Mouse (Mus musculus) neural tube, embryonic 11.5 days (tissue): ENCODE measurements at regions not wholly inside any gene's neighbourhood (a gene's known extent, or its start where the extent isn't known, plus 50 kb on each side); places are given as distances from the start of the nearest gene placed in this dataset.

Experiments used
- ATAC-seq: fragments of 200-750 bp; cut with Nextera tagmentation; 2 replicates; pipeline ENCODE4 v1.8.0; 2017; ENCODE audit warnings: moderate number of reproducible peaks, mild to moderate bottlenecking, moderate TSS enrichment, moderate library complexity; ENCODE audit not compliant: insufficient read depth, low FRiP score, low TSS enrichment
- DNase-seq: peaks from one replicate; pipeline ENCODE4 v3.0.0-alpha.2; 2015; ENCODE audit warnings: low spot score
- H3K27ac ChIP-seq: fragments of 300-500 bp; sonication (generic); 2 replicates; pipeline ENCODE4 v1.5.1; 2014; ENCODE audit warnings: low read depth, mild to moderate bottlenecking, low read length
- H3K27me3 ChIP-seq: fragments of 300-500 bp; sonication (generic); 2 replicates; pipeline ENCODE4 v1.6.1; 2014; ENCODE audit warnings: mild to moderate bottlenecking, low read length, mixed read lengths; ENCODE audit not compliant: control insufficient read depth, insufficient read depth
- H3K36me3 ChIP-seq: fragments of 300-500 bp; sonication (generic); 2 replicates; pipeline ENCODE4 v1.6.1; 2014; ENCODE audit warnings: mild to moderate bottlenecking, low read length, moderate library complexity, mixed read lengths; ENCODE audit not compliant: control insufficient read depth, insufficient read depth
- H3K4me1 ChIP-seq: fragments of 300-500 bp; sonication (generic); 2 replicates; pipeline ENCODE4 v1.6.1; 2014; ENCODE audit warnings: low read length, mixed read lengths; ENCODE audit not compliant: control insufficient read depth, insufficient read depth
- H3K4me2 ChIP-seq: fragments of 300-500 bp; sonication (generic); 2 replicates; pipeline ENCODE4 v1.6.1; 2014; ENCODE audit warnings: low read depth, mild to moderate bottlenecking, moderate library complexity
- H3K4me3 ChIP-seq: fragments of 300-500 bp; sonication (generic); 2 replicates; pipeline ENCODE4 v1.5.1; 2014; ENCODE audit warnings: low read depth, low read length
- H3K9ac ChIP-seq: fragments of 300-500 bp; sonication (generic); 2 replicates; pipeline ENCODE4 v1.6.1; 2014; ENCODE audit warnings: mild to moderate bottlenecking, low read length
- H3K9me3 ChIP-seq: fragments of 300-500 bp; sonication (generic); 2 replicates; pipeline ENCODE4 v1.6.1; 2016; ENCODE audit warnings: low read length; ENCODE audit not compliant: control insufficient read depth
- WGBS: fragments of 180-500 bp; shearing (Covaris S2); extraction: QIAGEN DNeasy Blood & Tissue Kit; methylation state at CpG from one replicate; pipeline ENCODE4 v1.1.7; 2014; 5-methylcytosine and 5-hydroxymethylcytosine counted together

DNA sequence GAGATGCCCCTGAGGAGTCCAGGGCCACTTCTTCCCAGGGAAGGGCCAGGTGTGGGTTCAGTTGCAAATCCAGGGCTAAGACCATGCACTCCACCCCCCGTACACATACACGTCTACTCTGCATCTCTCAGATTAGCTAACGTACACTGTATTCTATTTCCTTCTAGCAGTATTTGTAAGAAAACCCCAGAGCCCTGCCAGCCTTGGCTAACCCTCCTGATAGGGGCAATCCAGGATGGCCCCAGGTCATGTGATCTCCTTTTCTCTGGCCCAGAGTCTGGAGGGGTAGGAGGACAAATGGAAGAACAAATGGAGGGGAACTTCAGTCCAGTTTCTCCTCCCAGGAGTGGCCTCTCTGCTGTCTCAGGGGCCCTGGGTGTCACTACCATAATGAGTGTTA is 98.9 kb downstream of the 1810010D01Rik start:
- H3K9ac ChIP-seq, result no peak overlapping the region
- H3K36me3 ChIP-seq, result no peaks in the 10 kb centered on the region
- no peak for DNase-seq
- no peak overlapping the region for H3K4me2 ChIP-seq
- H3K4me1 ChIP-seq, result peaks cover 10% of the 10 kb centered on the region; the same call in 1 of the 2 replicates
- 85% methylated on average over 3 of the region's 3 CpGs for WGBS
- H3K27me3 ChIP-seq, result no peaks in the 10 kb centered on the region
- ATAC-seq, result no peak
- H3K4me3 ChIP-seq, result no peak overlapping the region
- no peaks in the 10 kb centered on the region for H3K9me3 ChIP-seq
- no peak overlapping the region for H3K27ac ChIP-seq

DNA sequence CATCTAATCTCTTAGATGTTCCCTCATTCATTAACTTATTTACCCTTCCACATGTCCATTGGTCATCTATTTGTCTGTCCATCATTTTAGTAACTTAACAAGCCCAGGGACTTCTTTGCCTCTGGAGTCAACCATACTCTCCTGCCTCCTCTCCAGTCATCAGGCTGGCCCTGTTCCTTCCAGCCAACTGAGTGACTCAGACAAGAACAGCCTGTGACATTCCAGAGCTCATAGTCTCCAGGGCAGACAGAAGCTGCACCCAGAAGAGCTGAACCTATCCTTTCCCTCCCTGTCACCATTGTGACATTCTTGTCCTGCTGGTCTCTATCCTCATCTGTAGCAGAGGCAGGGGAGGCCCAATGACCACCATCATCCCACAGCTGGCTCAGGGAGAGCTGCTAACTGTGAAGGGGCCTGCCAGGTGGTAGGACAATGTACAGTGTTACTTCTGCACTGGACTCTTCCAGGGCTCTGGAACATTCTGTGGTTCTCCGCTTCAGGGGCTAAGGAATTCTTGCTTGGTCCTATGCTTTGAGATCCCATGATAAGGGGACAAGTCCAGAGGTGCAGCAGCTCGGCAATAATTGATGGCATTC is 100.2 kb downstream of the 1810010D01Rik start:
- 89% methylated on average over 2 of the region's 2 CpGs for WGBS
- H3K4me3 ChIP-seq, result no peak overlapping the region
- H3K9ac ChIP-seq, result no peak overlapping the region
- H3K36me3 ChIP-seq, result no peaks in the 10 kb centered on the region
- H3K4me1 ChIP-seq, result peaks cover 10% of the 10 kb centered on the region; the same call in 1 of the 2 replicates
- H3K27ac ChIP-seq, result no peak overlapping the region
- no peak overlapping the region for H3K4me2 ChIP-seq
- H3K9me3 ChIP-seq, result no peaks in the 10 kb centered on the region
- DNase-seq (no peak), ATAC-seq (no peak)
- no peaks in the 10 kb centered on the region for H3K27me3 ChIP-seq

DNA sequence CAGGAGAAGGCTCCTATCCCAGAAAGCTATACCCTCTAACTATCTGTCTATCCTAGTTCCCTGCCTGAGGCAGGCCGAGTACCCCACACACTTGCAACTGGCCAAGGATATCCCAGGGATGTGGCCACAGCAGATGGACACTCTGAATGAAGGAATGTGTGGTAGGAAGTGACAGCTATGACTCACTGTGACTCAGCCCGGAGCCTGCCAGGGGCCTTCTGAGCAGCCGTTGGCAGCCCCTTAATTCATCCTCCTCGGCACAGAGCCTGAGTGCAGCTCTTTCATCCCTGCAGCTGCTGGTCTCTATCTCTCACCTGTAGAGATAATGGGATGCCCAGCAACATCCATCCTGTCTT is 101.4 kb downstream of the 1810010D01Rik start:
- H3K36me3 ChIP-seq, result no peaks in the 10 kb centered on the region
- no peaks in the 10 kb centered on the region for H3K27me3 ChIP-seq
- no peak for ATAC-seq
- H3K4me2 ChIP-seq, result no peak overlapping the region
- H3K4me1 ChIP-seq, result peaks cover 6% of the 10 kb centered on the region; the same call in 1 of the 2 replicates
- 74% methylated on average over 4 of the region's 4 CpGs for WGBS
- no peak for DNase-seq
- no peak overlapping the region for H3K4me3 ChIP-seq
- H3K27ac ChIP-seq, result no peak overlapping the region
- H3K9me3 ChIP-seq, result no peaks in the 10 kb centered on the region
- no peak overlapping the region for H3K9ac ChIP-seq

DNA sequence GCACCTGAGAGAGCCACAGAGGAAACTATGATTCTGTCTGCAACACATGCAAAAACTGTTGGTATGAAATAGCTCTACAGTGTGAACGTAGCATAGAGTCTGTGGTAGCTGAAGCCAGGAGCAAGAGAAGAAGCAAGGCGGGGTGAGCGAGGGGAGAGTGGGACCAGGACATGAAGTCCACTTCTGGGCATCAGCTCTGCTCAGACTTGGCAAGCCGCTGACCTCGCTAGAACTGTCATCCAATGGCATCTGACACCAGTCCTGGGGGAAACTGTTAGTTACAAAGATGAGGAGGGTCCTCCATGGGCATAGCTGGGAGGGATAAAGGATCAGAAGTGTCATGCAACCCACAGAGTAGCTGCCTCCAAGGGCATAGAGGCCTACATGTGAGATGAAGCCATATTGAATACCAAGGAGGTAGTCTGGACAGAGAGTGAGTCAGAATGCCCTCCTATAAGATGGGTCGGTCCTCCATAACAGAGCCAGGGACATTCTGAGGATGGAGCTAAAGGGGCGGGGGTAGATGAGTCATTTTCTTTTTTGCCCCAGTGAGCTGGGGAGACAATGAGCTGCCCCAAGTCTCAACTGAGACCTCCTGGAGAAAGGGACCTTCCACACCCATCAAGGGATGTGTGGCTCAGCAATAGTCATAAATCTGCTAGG is 102.0 kb downstream of the 1810010D01Rik start:
- H3K9me3 ChIP-seq, result no peaks in the 10 kb centered on the region
- no peaks in the 10 kb centered on the region for H3K36me3 ChIP-seq
- H3K27ac ChIP-seq, result no peak overlapping the region
- 89% methylated on average over 7 of the region's 7 CpGs for WGBS
- H3K4me1 ChIP-seq, result peaks cover 4% of the 10 kb centered on the region; the same call in 1 of the 2 replicates
- DNase-seq, result no peak
- H3K4me3 ChIP-seq, result no peak overlapping the region
- ATAC-seq, result no peak
- no peak overlapping the region for H3K4me2 ChIP-seq
- H3K9ac ChIP-seq, result no peak overlapping the region
- H3K27me3 ChIP-seq, result no peaks in the 10 kb centered on the region

DNA sequence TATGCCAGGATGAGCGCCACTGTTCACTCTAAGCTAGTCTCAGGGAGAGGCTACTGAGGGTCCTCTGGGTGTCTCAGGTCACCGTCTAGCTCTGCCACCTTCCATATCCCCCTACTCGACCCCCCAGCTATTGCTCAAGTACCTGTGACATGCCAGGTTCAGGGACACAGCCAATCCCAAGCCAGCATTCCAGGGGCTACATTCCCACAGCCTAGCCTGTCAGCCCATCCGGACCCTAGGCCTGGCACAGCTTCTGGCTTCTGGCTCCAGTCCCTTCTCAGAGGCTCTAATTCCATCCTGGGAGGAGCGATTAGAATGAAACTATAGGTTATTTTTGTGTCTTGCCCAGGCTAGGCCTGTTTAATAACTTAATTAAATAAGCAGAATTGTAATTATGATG is 105.2 kb downstream of the 1810010D01Rik start:
- no peak overlapping the region for H3K27ac ChIP-seq
- H3K9ac ChIP-seq, result no peak overlapping the region
- H3K27me3 ChIP-seq, result no peaks in the 10 kb centered on the region
- 76% methylated on average over 5 of the region's 5 CpGs for WGBS
- no peaks in the 10 kb centered on the region for H3K9me3 ChIP-seq
- H3K4me3 ChIP-seq, result no peak overlapping the region
- no peak overlapping the region for H3K4me2 ChIP-seq
- DNase-seq, result no peak
- no peak for ATAC-seq
- no peaks in the 10 kb centered on the region for H3K36me3 ChIP-seq
- no peaks in the 10 kb centered on the region for H3K4me1 ChIP-seq

DNA sequence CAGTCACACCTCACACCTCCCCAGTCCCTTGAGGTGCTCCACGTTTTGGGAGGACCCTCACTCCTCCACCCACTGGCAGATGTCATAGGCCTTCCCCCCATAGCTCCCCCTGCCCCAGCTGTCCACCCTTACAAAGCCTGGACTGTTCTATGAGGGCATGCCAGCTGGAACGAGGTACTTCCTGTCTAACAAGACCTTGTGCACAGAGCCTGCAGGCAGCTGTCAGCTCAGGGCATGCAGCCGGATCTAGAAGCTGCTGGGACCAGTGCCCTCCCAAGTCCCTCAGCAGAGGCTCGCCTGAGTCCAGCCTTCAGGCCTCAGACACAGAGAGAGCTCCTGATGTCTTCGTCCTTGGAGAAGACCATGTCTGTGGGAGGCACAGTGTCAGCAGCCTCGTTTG is 105.7 kb downstream of the 1810010D01Rik start:
- Histone ChIP-seq H3K27me3 (no peaks in the 10 kb centered on the region), H3K4me2 (no peak overlapping the region), H3K36me3 (no peaks in the 10 kb centered on the region), H3K4me3 (no peak overlapping the region), H3K9ac (no peak overlapping the region), H3K9me3 (no peaks in the 10 kb centered on the region), H3K4me1 (no peaks in the 10 kb centered on the region), H3K27ac (no peak overlapping the region)
- DNase-seq (no peak), ATAC-seq (no peak)
- WGBS, result 60% methylated on average over 6 of the region's 6 CpGs

DNA sequence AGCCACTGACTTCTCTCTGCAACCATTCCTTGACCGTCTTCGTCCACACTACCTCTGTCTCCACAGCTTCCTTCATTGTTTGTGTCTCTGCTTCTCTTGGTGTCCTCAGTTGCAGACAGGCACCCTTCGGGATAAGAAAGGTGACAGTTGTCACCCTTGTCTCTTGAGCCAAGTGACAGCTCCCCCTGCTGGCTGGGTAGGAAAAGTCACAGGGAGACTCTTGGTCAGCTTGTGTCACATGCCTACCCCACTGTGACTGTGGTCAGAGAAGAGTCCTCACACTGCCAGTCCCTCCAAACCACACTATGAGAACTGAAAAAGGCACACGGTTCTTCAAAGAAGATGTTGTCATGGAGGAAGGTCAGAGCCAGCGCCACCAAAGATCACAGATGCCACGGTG is 109.6 kb downstream of the 1810010D01Rik start:
- ATAC-seq (no peak), DNase-seq (no peak)
- H3K36me3 ChIP-seq, result no peaks in the 10 kb centered on the region
- H3K27me3 ChIP-seq, result no peaks in the 10 kb centered on the region
- 92% methylated on average over 6 of the region's 6 CpGs for WGBS
- H3K9ac ChIP-seq, result no peak overlapping the region
- no peaks in the 10 kb centered on the region for H3K9me3 ChIP-seq
- H3K4me2 ChIP-seq, result no peak overlapping the region
- no peak overlapping the region for H3K4me3 ChIP-seq
- no peaks in the 10 kb centered on the region for H3K4me1 ChIP-seq
- H3K27ac ChIP-seq, result no peak overlapping the region

DNA sequence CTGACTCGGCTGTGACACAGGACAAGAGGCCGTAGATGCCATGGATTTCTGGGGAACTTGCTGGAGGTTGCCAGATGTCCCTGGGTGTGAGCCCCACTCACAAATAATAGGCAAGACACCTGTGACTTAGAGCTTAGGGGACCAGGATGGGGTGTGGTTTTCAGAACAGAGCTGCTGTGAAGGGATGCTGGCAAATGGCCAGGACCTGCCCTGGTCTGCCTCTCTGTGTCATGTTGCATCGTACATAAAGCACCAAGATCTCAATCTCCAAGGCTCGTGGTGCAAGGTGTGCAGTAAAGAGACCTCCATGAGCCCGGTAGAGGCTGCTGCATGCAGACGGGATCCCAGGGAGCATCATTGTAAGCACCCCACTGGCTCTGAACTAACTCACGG is 113.8 kb downstream of the 1810010D01Rik start:
- no peaks in the 10 kb centered on the region for H3K27me3 ChIP-seq
- H3K4me3 ChIP-seq, result no peak overlapping the region
- DNase-seq (no peak), ATAC-seq (no peak)
- no peaks in the 10 kb centered on the region for H3K4me1 ChIP-seq
- H3K27ac ChIP-seq, result no peak overlapping the region
- no peak overlapping the region for H3K4me2 ChIP-seq
- no peaks in the 10 kb centered on the region for H3K9me3 ChIP-seq
- no peaks in the 10 kb centered on the region for H3K36me3 ChIP-seq
- 84% methylated on average over 7 of the region's 7 CpGs for WGBS
- no peak overlapping the region for H3K9ac ChIP-seq

DNA sequence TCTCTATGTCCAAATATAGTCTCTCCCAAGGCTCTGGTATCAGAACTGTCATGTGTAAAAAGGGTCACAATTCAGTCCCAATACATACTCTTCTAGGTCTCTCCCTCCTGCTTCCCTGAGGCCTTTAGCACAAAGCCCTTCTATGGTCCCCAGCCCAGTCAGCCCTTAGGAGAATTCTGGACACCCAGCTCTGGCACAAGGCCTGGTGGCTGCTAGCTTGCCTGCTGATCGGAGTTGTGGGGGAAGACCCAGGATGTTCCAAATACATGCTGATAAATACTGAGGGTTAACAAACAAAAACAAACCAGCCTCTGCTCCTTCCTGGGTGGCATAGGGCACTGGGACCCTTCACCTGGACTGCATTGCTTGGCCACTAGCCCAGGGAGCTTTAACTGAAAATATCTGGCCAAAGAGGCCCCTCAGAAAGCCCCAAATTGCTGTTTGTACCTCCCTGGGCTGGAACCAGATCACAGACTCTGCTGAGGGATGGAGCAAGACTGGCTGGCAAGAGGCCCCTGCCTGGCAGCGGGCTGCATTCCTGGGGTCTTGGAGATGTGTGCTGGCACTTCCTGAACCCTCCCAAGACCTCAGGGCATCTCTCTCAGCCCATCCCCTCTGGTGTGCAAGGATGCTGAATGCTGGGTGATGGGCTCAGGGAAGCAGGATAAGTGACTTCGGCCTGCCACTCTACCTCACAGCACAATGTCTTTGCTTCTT is 114.3 kb downstream of the 1810010D01Rik start:
- Histone ChIP-seq H3K36me3 (no peaks in the 10 kb centered on the region), H3K27ac (no peak overlapping the region), H3K4me3 (no peak overlapping the region), H3K9me3 (no peaks in the 10 kb centered on the region), H3K9ac (no peak overlapping the region), H3K4me1 (no peaks in the 10 kb centered on the region), H3K4me2 (no peak overlapping the region), H3K27me3 (no peaks in the 10 kb centered on the region)
- no peak for ATAC-seq
- no peak for DNase-seq
- WGBS, result 87% methylated on average over 3 of the region's 3 CpGs
